Mouse (Mus musculus): ENCODE data around the gene Rpl9-ps6. TPM values are rescaled to one million over a fixed set of nuclear protein-coding genes. Genes with fewer than 3 reads are reported as not detected.
"Not testable (repeated sequence)": the region's sequence is repeated elsewhere in the genome, so short reads cannot be mapped to it uniquely, and the experiment has no call there.

Gene Rpl9-ps6
- polyA plus RNA-seq, 1 experiment from 2014 or later, result 76.1 TPM

- H3K9me3 ChIP-seq (ENCODE audit: control insufficient read depth, low read length); H3K36me3 ChIP-seq (ENCODE audit: control insufficient read depth, insufficient read depth, low read length); H3K27me3 ChIP-seq (replicated peaks; ENCODE audit: control insufficient read depth, insufficient read depth, low read length): not testable (repeated sequence)
- ATAC-seq, result peak; percentile 89
- under 1% methylated on average over 46 of the region's 47 CpGs for WGBS
- peak overlapping the region; percentile 83 for H3K4me3 ChIP-seq (ENCODE audit: low read length)
- H3K9ac ChIP-seq (ENCODE audit: low read depth, low read length), result peak overlapping the region; percentile 94
- H3K27ac ChIP-seq (ENCODE audit: low read depth, low read length), result peak overlapping the region; percentile 85
- peak overlapping the region; percentile 82 for H3K4me2 ChIP-seq (ENCODE audit: low read length)
- H3K4me1 ChIP-seq (ENCODE audit: control insufficient read depth, insufficient read depth, low read depth, low read length), result peaks cover 19% of the 10 kb centered on the region
These were observed 19.8 kb upstream of the Rpl9-ps6 start for GRCm38 (mm10) chr19:32486106-32486724.

- Histone ChIP-seq H3K9ac (ENCODE audit: low read depth, low read length) (peak within 1 kb of the TSS; percentile 94), H3K36me3 (ENCODE audit: control insufficient read depth, insufficient read depth, low read length) (no peaks in the 10 kb centered on the region), H3K4me1 (ENCODE audit: control insufficient read depth, insufficient read depth, low read depth, low read length) (peaks cover 19% of the 10 kb centered on the region), H3K4me3 (ENCODE audit: low read length) (peak within 1 kb of the TSS; percentile 83), H3K27ac (ENCODE audit: low read depth, low read length) (peak within 1 kb of the TSS; percentile 85), H3K27me3 (replicated peaks; ENCODE audit: control insufficient read depth, insufficient read depth, low read length) (no peaks in the 10 kb centered on the region), H3K4me2 (ENCODE audit: low read length) (peak within 1 kb of the TSS; percentile 82), H3K9me3 (ENCODE audit: control insufficient read depth, low read length) (no peaks in the 10 kb centered on the region)
- peak; percentile 96 for ATAC-seq
- WGBS, result under 1% methylated on average over 49 of the region's 64 CpGs
These were observed 19.3 kb upstream of the Rpl9-ps6 start, which contains the start of gene Minpp1 for GRCm38 (mm10) chr19:32485681-32486105. Gene Minpp1 (plus strand): TSS chr19:32485769.

- no peak for ATAC-seq
- Histone ChIP-seq H3K9ac (ENCODE audit: low read depth, low read length) (peak overlapping the region; percentile 94), H3K27ac (ENCODE audit: low read depth, low read length) (peak overlapping the region; percentile 85), H3K4me2 (ENCODE audit: low read length) (peak overlapping the region; percentile 82), H3K9me3 (ENCODE audit: control insufficient read depth, low read length) (no peaks in the 10 kb centered on the region), H3K36me3 (ENCODE audit: control insufficient read depth, insufficient read depth, low read length) (no peaks in the 10 kb centered on the region), H3K27me3 (replicated peaks; ENCODE audit: control insufficient read depth, insufficient read depth, low read length) (no peaks in the 10 kb centered on the region), H3K4me1 (ENCODE audit: control insufficient read depth, insufficient read depth, low read depth, low read length) (peaks cover 19% of the 10 kb centered on the region), H3K4me3 (ENCODE audit: low read length) (peak overlapping the region; percentile 83)
- 18% methylated on average over 13 of the region's 13 CpGs for WGBS
These were observed 18.7 kb upstream of the Rpl9-ps6 start for GRCm38 (mm10) chr19:32484941-32485660.

- Histone ChIP-seq H3K9ac (ENCODE audit: low read depth, low read length) (no peak overlapping the region), H3K4me3 (ENCODE audit: low read length) (no peak overlapping the region), H3K27ac (ENCODE audit: low read depth, low read length) (no peak overlapping the region), H3K36me3 (ENCODE audit: control insufficient read depth, insufficient read depth, low read length) (no peaks in the 10 kb centered on the region), H3K4me1 (ENCODE audit: control insufficient read depth, insufficient read depth, low read depth, low read length) (peaks cover 6% of the 10 kb centered on the region), H3K4me2 (ENCODE audit: low read length) (no peak overlapping the region), H3K27me3 (replicated peaks; ENCODE audit: control insufficient read depth, insufficient read depth, low read length) (no peaks in the 10 kb centered on the region), H3K9me3 (ENCODE audit: control insufficient read depth, low read length) (no peaks in the 10 kb centered on the region)
- no peak for ATAC-seq
- WGBS, result 77% methylated on average over 4 of the region's 4 CpGs
These were observed 15.1 kb upstream of the Rpl9-ps6 start for GRCm38 (mm10) chr19:32481511-32481910.

- Histone ChIP-seq H3K9ac (ENCODE audit: low read depth, low read length) (no peak overlapping the region), H3K4me2 (ENCODE audit: low read length) (no peak overlapping the region), H3K27ac (ENCODE audit: low read depth, low read length) (no peak overlapping the region), H3K4me3 (ENCODE audit: low read length) (no peak overlapping the region), H3K36me3 (ENCODE audit: control insufficient read depth, insufficient read depth, low read length) (no peaks in the 10 kb centered on the region), H3K27me3 (replicated peaks; ENCODE audit: control insufficient read depth, insufficient read depth, low read length) (no peaks in the 10 kb centered on the region), H3K4me1 (ENCODE audit: control insufficient read depth, insufficient read depth, low read depth, low read length) (peaks cover 6% of the 10 kb centered on the region), H3K9me3 (ENCODE audit: control insufficient read depth, low read length) (no peaks in the 10 kb centered on the region)
- WGBS, result 88% methylated on average over 8 of the region's 8 CpGs
- no peak for ATAC-seq
These were observed 14.5 kb upstream of the Rpl9-ps6 start for GRCm38 (mm10) chr19:32480791-32481442.

GRCm38 (mm10) chr19:32480255-32480654 is 13.9 kb upstream of the Rpl9-ps6 start:
- Histone ChIP-seq H3K9ac (ENCODE audit: low read depth, low read length) (no peak overlapping the region), H3K4me2 (ENCODE audit: low read length) (no peak overlapping the region), H3K27me3 (replicated peaks; ENCODE audit: control insufficient read depth, insufficient read depth, low read length) (no peaks in the 10 kb centered on the region), H3K36me3 (ENCODE audit: control insufficient read depth, insufficient read depth, low read length) (no peaks in the 10 kb centered on the region), H3K9me3 (ENCODE audit: control insufficient read depth, low read length) (no peaks in the 10 kb centered on the region), H3K4me3 (ENCODE audit: low read length) (no peak overlapping the region), H3K27ac (ENCODE audit: low read depth, low read length) (no peak overlapping the region), H3K4me1 (ENCODE audit: control insufficient read depth, insufficient read depth, low read depth, low read length) (peaks cover 6% of the 10 kb centered on the region)
- ATAC-seq, result no peak
- WGBS, result 88% methylated on average over 5 of the region's 5 CpGs

GRCm38 (mm10) chr19:32476712-32477052 is 10.3 kb upstream of the Rpl9-ps6 start:
- H3K9ac ChIP-seq (ENCODE audit: low read depth, low read length), result no peak overlapping the region
- H3K36me3 ChIP-seq (ENCODE audit: control insufficient read depth, insufficient read depth, low read length), result no peaks in the 10 kb centered on the region
- H3K4me1 ChIP-seq (ENCODE audit: control insufficient read depth, insufficient read depth, low read depth, low read length), result no peaks in the 10 kb centered on the region
- no peak overlapping the region for H3K27ac ChIP-seq (ENCODE audit: low read depth, low read length)
- 85% methylated on average over 4 of the region's 4 CpGs for WGBS
- no peaks in the 10 kb centered on the region for H3K9me3 ChIP-seq (ENCODE audit: control insufficient read depth, low read length)
- H3K27me3 ChIP-seq (replicated peaks; ENCODE audit: control insufficient read depth, insufficient read depth, low read length), result no peaks in the 10 kb centered on the region
- ATAC-seq, result no peak
- H3K4me2 ChIP-seq (ENCODE audit: low read length), result no peak overlapping the region
- no peak overlapping the region for H3K4me3 ChIP-seq (ENCODE audit: low read length)

GRCm38 (mm10) chr19:32476016-32476711 is 9.8 kb upstream of the Rpl9-ps6 start:
- Histone ChIP-seq H3K36me3 (ENCODE audit: control insufficient read depth, insufficient read depth, low read length) (no peaks in the 10 kb centered on the region), H3K27ac (ENCODE audit: low read depth, low read length) (no peak overlapping the region), H3K9me3 (ENCODE audit: control insufficient read depth, low read length) (no peaks in the 10 kb centered on the region), H3K4me3 (ENCODE audit: low read length) (no peak overlapping the region), H3K4me1 (ENCODE audit: control insufficient read depth, insufficient read depth, low read depth, low read length) (no peaks in the 10 kb centered on the region), H3K9ac (ENCODE audit: low read depth, low read length) (no peak overlapping the region), H3K27me3 (replicated peaks; ENCODE audit: control insufficient read depth, insufficient read depth, low read length) (no peaks in the 10 kb centered on the region), H3K4me2 (ENCODE audit: low read length) (no peak overlapping the region)
- ATAC-seq, result no peak
- WGBS, result 90% methylated on average over 12 of the region's 12 CpGs
